Mouse (Mus musculus): ENCODE data around the gene Gm4353.
"Not testable (repeated sequence)": the region's sequence is repeated elsewhere in the genome, so short reads cannot be mapped to it uniquely, and the experiment has no call there.

Gene Gm4353

DNA sequence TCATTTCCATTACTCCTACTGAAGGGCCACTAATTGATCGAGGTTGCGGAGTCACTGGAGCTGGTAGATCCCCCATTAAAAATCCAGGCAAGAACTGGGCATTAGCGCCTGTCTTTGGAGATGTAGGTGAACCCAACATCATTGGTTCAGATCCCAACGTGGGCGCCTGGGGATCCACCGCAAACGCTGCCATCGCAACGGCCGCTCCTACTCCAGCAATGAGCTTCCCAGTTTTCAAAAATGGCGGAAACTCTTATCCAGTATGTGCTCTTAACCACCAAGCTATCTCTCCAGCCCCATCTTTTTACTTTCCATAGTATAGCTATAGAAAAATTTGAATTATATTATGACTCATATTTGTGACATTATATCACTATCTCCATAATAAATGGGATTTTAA, at the start of gene Gm4353:
Gm4353 (minus strand) TSS at position 270 of the 400 bp plus-strand sequence.
- not testable (repeated sequence) for DNase-seq (ENCODE audit: low spot score in 2 of 2)

DNA sequence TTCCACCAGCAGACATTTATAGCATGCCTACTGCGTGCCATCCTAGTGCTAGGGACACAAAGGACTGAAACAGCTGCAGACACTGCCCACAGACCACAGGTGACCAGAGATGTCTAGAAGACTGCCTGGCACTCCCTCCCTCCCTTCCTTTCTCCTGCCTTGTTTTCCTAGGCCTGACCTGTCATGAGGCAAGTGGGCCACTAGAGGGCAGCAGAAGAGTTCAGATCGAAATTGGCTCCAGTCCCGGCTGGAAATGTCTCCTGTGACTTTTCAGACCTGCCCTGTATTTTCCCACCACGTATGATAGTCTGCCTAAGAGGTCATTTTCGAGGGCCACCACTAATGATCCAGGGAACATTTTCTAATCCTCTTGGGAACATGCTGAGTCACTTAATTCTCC, 47.6 kb upstream of the Gm4353 start:
- DNase-seq (ENCODE audit: low spot score in 2 of 2) = peak; percentile 49 to 50

DNA sequence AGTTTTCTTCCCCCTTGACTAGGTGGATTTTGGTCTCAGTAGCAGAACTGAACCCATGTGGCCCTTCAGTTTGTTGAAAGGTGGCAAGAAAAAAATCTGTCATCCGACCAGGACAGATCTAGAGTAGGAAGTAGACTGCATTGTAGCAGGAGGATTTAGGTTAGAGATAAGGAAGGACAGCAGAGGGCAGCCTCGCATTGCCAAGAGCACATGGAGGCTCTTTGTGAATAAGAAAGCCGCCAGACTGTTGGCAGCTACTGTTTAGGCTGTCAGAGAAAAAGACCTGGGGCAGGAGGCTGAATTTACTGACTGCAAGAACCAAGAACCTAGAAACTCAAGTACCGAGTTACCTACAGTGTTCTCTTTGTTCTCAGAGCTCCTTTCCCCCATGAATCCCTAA, 47.0 kb upstream of the Gm4353 start:
- DNase-seq (ENCODE audit: low spot score in 2 of 2) = no peak

DNA sequence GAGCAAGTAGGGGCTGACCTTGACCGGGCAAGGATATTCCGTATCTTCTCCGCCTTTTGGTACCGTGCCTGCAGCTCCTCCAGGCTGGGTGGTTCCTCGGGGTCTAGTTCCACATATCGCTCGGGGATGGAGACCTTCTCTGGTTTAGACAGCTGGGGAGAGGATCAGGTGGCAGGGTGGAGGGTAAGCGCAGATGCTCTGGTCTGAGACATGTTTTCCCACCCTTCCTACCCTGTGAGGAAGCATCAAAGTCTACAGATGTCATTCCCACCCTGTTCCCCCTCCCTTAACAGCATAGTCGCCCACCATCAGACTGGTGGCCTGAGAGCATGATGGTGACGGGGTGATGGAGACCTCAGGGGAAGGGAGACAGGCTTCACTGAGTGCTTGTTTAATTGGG, 44.9 kb upstream of the Gm4353 start:
- DNase-seq (ENCODE audit: low spot score in 2 of 2) = no peak

DNA sequence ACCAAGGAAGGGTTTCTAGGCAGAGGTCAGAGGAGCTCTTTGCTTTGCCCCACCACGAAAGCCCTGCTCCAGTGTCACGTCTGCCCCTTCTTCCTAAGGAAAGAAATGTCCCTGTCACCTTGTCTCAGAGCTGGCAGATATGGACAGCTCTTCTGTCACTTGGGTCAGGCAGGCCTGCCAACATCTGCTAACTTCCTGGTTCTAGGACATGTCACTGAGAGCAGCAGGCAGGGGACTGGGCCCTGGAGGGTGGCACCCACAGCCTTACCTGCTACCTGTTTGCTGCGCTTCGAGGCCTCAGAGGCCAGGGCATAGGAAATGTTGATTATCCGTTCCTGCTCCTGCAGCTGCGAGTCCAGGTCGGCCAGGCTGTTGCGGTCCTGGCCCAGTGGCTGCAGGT, 43.9 kb upstream of the Gm4353 start:
- DNase-seq (ENCODE audit: low spot score in 2 of 2) = no peak

DNA sequence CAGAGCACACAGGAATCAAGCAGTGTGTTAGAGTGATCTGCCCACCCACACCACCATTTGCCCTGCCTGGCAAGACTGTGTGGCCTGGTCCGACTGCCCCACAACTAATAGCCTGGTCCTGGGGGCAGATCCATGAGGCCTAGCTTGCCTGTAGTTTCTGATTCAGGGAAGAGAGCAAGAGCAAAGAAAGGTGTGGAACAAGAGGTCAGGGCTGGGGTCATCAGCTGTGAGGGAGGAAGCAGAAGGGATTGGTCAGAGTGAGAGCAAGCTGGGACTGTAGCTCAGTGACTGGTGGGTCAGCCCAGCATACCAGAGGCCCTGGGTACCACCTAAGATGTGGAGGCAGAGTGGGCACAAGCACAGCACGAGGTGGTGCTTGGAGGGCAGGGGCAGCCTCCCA, 42.6 kb upstream of the Gm4353 start:
- no peak for DNase-seq (ENCODE audit: low spot score in 2 of 2)

DNA sequence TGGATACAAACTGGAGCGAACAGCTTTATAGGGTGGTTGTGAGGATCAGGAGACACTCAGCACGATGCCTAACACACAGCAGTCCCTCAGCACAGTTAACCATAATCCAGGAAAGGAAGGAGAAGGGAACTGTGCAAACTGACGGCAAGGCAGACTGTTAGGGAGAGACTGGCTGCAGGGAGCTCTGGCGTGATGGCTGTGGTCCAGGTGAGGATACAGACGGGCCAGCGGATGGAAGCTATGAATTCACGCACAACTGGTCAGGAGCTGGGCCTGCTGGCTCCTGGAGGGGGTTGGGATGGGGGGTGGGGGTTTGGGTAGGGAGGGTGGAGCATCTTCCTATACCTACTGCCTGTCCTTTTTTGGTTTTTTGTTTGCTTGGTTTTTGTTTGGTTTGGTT, 41.2 kb upstream of the Gm4353 start:
- DNase-seq (ENCODE audit: low spot score in 2 of 2) = no peak

DNA sequence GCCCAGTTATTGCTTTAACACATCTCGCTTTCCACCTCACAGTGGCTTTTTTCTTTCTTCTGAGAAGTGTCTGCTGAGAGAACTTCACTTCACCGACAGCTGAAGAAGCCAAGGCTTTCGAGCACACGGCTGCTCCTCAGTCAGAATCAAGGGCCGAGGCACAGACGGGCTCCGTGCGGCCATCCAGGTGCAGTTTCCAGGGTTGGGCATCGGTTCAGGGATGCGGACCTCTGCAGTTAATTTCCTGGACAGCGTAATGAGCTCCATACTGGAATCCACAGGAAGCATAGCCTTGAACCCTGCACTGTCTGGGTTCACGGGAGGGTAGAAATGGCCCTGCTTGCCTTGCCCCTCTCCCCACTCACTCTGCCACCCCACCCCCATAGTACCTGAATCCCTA, 39.6 kb upstream of the Gm4353 start:
- DNase-seq (ENCODE audit: low spot score in 2 of 2) = no peak

DNA sequence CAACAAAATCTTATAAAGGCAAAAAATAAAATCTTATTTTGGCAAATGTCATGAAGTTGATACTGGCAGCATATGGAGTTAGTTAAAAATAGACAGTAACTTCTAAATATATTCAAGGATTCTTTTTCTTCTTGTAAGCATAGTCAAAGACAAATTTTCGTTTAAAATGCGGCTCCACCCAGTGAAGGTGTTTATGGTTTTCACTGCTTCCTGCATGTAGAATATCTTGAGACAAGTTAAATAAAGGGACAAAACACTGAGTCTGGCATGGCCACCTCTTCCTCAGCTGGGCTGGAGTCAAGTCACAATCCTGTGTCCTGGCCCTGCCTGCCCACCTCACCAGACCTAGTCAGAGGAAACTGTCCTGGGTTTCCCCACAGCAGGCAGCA, 39.2 kb upstream of the Gm4353 start:
- DNase-seq (ENCODE audit: low spot score in 2 of 2) = no peak

DNA sequence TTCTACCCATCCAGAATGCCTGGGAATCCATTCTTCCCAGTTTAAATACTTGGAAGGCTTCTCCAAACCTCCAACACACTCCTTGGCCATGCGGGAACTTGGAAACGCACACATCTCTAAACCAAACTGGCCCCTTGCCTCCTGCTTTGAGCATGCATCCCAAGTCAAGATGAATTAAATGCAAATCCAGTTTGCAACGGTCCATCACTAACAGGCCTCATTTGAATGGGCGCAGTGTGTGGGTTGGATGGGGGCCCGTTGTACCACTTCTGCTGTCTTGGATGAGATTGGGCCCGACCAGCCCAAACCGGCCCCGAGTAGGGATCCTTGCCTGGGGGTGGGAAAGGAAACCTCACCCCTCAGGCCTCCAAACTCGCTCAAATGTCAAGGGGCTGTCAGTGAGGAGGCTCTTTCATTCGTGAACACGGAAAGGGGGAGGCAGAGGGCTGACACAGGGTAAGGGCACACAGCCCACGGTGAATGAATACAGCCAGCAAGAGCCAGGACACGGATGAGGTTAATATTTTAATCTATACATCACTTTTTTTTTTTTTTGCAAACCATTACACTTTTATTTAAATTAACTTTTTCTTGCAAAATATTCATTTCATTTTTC, 38.7 kb upstream of the Gm4353 start:
- no peak for DNase-seq (ENCODE audit: low spot score in 2 of 2)

DNA sequence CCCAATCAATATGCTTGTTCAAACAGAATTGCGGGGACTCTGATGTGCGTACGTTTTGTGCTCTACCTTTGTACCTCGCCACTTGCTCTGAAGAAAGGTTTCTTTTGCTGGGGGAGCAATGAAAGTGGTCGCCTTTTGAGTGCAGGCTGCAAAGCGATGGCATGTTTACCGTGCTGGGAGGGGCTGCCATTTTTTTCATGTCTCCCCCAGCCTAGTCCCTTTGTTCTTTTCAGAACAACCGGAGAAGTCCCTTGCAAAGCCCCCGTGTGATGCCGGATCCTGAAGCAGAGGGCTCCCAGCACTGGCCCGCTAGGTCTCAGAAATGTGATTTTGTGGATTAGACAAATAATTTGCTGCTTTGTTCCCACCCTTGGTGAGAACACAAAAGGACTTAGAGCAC, 36.8 kb upstream of the Gm4353 start:
- no peak for DNase-seq (ENCODE audit: low spot score in 2 of 2)

DNA sequence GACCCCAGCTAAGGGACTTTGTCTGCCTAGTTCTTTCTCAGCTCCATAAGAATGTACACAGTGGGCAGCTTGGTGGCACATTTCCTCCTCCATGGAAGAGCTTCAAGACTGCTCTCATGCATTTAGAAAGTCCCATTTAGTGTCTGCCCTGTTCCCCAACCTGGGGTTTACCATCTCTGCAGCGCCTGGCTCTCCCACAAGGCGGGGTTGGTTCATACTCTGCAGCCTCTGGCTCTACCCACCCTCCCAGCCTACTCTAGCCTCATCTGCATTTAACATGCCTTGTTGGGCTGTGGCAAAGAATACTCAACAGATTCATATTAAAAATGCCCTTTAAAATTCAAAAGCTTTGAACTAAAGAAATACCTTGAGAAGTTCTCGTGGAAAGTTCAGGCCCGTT, 36.3 kb upstream of the Gm4353 start:
- DNase-seq (ENCODE audit: low spot score in 2 of 2) = no peak

DNA sequence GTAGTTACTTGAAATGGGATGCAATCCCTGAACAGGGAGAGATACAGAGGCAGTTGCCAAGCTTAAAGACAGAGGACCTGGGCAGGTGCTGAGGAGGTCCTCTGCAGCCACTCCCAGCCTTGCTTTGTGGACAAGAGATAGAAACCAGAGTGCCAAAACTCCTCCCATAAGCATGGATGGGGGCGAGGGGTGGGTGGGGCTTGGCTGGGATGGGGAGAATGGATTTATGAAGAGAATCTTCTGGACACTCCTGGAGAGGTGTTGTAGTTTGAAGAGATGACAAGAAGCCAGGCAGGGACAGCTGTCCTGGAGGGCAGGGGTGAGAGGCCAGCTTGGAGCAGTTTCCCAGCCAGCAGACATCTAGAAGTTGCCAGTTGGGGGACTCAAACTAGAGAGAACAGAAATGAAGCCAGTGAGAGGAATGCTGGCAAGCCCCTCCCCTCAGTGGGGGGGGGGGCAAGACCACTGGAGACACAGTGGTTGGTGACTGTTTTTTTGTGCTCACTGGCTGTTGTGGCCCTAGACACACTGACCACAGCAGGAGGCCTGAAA, 34.9 kb upstream of the Gm4353 start:
- DNase-seq (ENCODE audit: low spot score in 2 of 2) = no peak

DNA sequence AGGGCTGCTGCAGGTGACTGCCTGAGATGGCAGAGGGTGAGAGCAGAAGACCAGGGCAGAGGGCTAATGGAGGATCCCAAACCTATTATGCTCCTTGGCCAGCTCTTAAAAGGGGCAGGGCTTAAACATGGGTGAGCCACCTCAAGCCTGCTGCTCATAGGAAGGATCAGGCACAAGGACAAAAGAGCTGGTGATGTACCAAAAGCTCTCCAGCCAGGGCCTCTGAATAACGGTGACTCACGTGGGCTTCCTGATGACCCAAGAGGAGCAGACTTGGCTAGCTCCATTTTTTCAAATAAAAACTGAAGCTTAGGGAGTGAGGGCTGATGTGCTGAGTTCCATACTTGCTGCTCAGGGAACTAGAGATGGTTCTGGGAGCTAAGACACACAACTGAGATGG, 31.6 kb upstream of the Gm4353 start:
- DNase-seq (ENCODE audit: low spot score in 2 of 2) = no peak

DNA sequence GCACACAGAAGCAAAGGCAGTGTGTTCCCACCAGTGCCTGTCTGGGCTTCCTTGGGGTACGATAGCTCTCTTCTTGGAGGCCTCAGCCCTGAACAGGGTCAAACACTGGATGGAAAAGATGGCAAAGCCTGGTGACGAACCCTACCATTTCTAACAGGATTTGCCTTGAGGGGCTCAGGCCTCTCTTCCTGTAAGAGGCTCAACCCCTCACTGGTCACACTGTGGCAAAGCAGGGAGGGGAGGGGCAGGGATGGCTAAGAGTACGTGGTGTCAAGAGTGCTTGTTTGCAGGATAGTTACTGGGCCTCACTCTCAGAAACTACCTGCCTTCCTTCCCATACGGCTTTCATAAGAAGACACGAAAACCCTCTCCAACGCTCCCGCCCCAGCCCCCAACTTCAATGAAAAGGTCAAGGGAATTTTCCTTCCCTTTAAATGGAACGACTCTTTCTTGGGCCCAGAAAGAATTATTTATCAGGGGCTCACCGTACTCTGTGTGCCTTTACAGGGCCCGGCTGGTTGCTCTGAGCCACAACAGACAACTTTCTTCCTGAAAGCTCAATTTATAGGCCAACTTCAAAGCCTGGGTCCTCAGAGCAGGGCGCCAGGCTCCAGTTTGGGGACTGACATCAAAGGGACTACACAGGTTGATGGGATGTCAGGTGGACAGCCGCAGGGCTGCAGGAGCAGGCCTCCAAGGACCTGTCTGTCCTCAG, 30.9 kb upstream of the Gm4353 start:
- DNase-seq (ENCODE audit: low spot score in 2 of 2) = no peak

DNA sequence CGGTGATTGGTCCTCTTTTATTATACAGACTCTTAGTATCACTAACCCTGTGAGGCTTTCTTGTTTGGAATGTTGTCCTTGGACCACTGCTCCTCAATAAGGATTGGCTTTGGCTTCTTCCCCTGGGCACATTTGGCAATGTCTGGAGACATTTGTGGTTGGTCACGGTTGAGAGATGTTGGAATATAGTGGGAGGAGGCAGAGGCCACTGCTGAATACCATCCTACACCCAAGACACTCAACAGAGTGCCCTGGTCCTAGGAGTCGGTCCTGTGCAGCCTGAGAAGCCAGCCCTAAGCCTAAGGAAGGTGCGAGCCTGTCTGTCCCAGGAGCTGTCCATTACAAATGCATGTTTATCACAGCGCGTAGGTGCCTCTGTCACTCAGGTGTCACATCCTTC, 27.1 kb upstream of the Gm4353 start:
- no peak for DNase-seq (ENCODE audit: low spot score in 2 of 2)

DNA sequence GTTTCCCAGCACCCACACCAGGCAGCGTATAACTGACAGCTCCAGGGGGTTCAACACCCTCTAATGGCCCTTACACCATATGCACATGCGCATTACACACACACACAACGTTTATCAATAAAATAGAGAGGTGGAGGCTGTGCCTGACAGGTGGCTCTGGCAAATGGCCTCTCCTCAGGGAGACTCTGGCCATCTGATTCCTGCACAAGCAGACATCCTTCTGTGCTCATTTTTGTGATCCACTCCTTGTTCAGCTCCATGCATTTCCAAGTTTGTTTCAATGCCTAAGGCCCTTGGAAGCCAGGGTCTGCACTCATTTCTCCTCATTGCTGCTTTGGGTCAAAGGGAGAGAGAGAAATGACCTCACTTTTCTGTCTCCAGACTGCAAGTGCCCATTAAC, 26.2 kb upstream of the Gm4353 start:
- DNase-seq (ENCODE audit: low spot score in 2 of 2) = no peak

DNA sequence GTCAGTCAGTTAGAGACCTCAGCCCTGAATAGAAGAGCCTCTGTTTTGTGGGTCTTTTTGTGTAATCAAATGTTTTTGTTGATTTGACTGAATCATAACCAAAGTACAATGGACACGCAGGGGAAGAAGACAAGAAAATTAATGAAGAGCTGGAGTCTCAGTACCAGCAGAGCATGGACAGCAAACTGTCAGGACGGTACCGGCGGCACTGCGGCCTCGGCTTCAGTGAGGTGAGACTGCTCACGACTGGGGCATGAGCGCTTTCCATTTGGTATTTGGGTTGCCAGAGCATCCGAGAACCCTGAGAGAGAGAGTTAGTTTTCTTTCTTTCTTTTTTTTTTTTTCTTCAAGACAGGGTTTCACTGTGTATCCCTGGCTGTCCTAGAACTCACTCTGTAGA, 18.7 kb upstream of the Gm4353 start:
- DNase-seq (ENCODE audit: low spot score in 2 of 2) = no peak

DNA sequence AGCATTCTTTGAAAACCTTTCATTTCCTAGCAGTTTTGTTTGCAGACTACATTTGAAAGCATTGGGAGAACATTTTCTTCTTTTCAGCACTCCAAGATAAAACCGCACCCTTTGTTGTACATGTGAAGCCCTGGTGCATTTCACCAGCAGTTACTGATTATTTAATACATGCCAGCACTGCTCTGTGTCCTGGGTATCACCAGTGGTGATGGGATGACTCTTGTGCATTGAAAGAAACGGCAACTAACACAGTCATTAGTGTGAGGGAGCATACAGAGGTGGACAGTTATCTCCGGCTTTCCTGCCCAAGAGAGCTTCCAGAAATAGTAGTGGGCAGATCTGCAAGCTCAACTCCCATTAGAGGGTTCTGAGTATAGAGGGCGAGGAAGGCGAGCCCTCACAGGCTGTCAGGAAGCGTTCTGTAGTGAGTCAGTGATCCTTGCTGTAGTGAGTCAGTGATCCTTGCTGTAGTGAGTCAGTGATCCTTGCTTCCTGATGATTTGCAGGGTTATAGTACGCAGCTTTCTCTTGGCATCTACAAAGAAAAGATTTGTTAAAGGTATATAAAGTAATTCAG, 15.6 kb upstream of the Gm4353 start:
- peak in 1 of 2 experiments; percentile 13 for DNase-seq (ENCODE audit: low spot score in 2 of 2)

DNA sequence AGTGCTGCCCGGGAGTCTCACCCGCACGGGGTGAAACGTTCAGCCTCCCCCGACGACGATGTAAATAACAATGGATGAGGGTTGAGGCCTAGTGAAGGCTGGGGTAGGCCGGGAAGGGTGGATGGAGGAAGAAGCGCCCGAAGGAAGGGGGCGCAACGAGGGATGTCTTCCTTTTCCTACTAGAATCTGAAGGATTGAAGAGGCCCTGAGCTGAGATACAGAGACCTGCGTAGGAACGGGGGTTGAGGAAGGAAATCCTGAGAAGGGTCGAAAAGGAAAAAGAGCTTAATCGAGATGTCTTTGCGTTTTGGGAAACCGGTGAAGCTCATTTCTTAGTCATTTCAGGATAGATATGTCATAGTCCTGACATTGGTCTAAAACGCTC, 9.0 kb upstream of the Gm4353 start:
- no peak for DNase-seq (ENCODE audit: low spot score in 2 of 2)

DNA sequence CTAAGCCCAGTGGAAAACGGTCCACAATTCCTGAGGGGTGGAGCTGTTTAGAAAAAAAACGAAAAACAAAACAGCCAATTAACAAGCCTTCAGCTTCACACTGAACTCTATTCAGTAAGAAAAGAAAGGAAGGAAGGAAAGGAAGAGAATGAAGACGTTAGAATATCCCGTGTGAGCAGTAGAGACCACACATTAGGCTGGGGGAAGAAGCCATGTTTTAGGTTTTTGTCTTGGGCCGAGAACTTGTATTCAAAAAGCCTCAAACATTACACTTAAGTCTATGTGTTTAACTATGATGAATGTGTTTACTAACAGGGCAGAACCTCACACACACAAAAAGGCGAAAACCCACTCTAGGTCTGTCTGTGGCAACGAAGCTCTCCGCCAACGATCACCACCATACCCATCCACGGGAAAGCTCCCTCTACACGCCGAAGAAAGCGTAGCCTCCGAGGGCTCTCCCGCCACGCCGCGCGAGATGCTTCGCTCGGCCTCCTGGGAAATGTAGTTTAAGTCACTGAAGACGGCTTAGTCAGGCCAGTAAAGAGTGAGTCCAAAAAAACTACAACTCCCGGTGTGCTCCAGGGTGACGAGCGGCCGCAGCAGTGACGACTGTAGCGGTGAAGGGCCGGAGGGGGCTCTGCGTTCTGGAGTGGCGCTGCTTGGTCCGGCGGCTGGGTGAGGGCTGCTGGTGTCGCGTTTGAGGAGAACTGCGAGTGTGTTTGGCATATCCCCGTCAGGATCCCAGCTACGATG, 8.5 kb upstream of the Gm4353 start:
- DNase-seq (ENCODE audit: low spot score in 2 of 2) = peak; percentile 84 to 93

DNA sequence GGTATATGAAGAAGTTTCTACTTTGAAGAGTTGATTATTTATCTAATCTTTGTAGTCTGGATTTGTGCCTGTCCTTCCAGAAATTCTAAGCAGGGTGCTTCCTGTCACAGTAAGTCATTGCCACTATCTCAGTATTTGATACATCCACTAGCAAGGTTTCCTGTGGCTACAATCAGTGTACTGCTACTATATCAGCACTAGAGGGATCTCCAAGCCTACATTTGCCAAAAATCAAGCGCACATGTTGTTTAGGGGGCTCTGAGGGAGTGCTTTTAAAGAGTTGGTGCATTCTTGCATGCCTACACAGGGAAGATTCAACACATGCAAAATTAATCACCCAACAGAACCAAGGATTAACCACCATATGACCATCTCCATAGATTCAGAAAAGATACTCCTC, 23.7 kb downstream of the Gm4353 start:
- DNase-seq (ENCODE audit: low spot score in 2 of 2) = no peak
